Mouse (Mus musculus): ENCODE data around the gene Ifna4.
"Not testable (repeated sequence)": the region's sequence is repeated elsewhere in the genome, so short reads cannot be mapped to it uniquely, and the experiment has no call there.

The Ifna4 gene

GRCm38 (mm10) chr4:88841438-88841911 lies at the start of gene Ifna4:
Gene Ifna4 (plus strand): TSS chr4:88841861.
- no peak for DNase-seq (ENCODE audit: low spot score)

- DNase-seq (ENCODE audit: low spot score) = peak; percentile 60
Measured at GRCm38 (mm10) chr4:88793936-88794675, 47.6 kb upstream of the Ifna4 start, which contains the start of gene Gm13275. Gene Gm13275 (plus strand): TSS chr4:88794487.

DNA sequence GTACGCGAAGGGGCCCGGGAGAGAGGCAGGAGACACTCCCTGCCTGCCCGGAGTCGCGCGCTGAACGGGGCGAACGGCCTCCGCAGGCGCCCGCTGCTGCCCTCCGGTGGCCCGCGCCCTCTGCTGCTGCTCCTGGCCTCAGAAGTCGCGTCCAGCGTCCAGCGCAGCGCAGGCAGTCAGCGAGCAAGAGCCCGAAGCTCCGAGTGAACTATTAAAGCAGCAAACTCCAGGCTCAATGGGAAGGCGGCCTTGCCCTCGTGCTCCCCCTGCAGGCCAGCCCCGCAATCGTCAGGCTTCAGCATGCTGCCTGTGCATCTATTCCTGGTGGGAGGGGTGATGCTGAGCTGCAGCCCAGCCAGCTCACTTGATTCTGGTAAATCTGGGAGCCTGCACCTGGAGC lies 44.6 kb upstream of the Ifna4 start, which contains the start of gene Gm13279:
Gm13279 (plus strand) TSS at position 301 of the 400 bp plus-strand sequence.
- DNase-seq (ENCODE audit: low spot score) = not testable (repeated sequence)

DNA sequence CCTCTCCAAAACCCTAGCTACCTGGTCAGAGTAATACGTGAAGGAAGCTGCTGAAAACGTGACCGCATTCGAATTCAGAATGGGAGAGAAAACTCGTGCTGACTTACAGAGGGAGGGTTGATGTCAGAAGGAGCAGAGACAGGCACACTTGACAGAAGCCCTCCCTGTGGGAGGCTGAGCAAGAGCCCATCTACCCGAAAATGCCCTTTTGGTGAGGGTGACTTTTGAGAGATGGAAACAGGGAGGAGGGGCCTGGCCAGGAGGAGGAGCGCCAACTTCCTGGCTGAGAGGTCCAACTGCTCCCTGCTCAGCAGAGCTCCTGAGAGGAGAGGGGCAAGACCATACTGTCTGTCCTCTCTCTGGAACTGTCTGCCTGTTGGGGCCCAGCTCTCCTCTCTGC lies 42.3 kb upstream of the Ifna4 start, which contains the start of gene Gm13285:
Gm13285 (plus strand) TSS at position 301 of the 400 bp plus-strand sequence.
- DNase-seq (ENCODE audit: low spot score) = not testable (repeated sequence)

DNA sequence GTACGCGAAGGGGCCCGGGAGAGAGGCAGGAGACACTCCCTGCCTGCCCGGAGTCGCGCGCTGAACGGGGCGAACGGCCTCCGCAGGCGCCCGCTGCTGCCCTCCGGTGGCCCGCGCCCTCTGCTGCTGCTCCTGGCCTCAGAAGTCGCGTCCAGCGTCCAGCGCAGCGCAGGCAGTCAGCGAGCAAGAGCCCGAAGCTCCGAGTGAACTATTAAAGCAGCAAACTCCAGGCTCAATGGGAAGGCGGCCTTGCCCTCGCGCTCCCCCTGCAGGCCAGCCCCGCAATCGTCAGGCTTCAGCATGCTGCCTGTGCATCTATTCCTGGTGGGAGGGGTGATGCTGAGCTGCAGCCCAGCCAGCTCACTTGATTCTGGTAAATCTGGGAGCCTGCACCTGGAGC lies 38.7 kb upstream of the Ifna4 start, which contains the start of gene Gm13287:
Gm13287 (plus strand) TSS at position 301 of the 400 bp plus-strand sequence.
- not testable (repeated sequence) for DNase-seq (ENCODE audit: low spot score)

DNA sequence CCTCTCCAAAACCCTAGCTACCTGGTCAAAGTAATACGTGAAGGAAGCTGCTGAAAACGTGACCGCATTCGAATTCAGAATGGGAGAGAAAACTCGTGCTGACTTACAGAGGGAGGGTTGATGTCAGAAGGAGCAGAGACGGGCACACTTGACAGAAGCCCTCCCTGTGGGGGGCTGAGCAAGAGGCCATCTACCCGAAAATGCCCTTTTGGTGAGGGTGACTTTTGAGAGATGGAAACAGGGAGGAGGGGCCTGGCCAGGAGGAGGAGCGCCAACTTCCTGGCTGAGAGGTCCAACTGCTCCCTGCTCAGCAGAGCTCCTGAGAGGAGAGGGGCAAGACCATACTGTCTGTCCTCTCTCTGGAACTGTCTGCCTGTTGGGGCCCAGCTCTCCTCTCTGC lies 36.4 kb upstream of the Ifna4 start, which contains the start of gene Gm13288:
Gm13288 (plus strand) TSS at position 301 of the 400 bp plus-strand sequence.
- not testable (repeated sequence) for DNase-seq (ENCODE audit: low spot score)

GRCm38 (mm10) chr4:88805761-88806160 lies 35.9 kb upstream of the Ifna4 start:
- not testable (repeated sequence) for DNase-seq (ENCODE audit: low spot score)

DNA sequence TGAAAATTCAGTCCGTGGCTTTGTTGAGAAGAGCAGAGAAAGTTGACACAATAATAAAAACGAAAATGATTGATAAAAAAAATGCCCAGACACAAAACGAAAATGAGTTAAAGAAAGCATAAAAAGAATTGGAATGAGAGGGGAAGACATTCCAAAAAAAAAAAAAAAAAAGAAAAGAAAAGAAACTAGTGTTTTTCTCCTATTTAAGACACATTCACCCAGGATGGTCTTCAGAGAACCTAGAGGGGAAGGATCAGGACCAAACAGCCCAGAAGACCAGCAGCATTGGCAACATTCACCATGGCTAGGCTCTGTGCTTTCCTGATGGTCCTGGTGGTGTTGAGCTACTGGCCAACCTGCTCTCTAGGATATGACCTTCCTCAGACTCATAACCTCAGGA lies 25.7 kb upstream of the Ifna4 start, which contains the start of gene Ifna7:
Ifna7 (plus strand) TSS at position 301 of the 400 bp plus-strand sequence.
- no peak for DNase-seq (ENCODE audit: low spot score)

GRCm38 (mm10) chr4:88819659-88820058 lies 22.0 kb upstream of the Ifna4 start, which contains the start of gene Ifna11:
Gene Ifna11 (plus strand): TSS chr4:88819959.
- no peak for DNase-seq (ENCODE audit: low spot score)

DNA sequence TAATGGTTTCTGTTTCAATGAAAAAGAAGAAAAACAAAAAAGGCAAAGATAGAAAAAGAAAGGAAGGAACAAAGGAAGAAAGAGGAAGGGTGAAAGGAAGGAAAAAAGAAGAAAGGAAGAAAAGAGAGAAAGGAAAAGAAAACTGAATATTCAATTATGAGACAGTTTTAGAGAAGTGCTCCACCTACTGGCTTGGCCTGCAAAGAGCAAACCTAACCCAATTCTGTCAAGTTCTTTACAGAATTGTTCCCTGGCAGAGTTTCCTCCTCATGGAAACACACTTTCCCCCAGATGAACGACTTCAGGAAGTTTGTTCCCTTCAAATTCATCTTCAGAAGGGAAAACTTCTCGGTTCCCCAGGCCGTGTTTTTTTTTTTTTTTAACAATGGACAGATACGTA lies 18.7 kb upstream of the Ifna4 start:
- no peak for DNase-seq (ENCODE audit: low spot score)

GRCm38 (mm10) chr4:88827116-88827515 lies 14.5 kb upstream of the Ifna4 start, which contains the start of gene Ifna6:
Gene Ifna6 (plus strand): TSS chr4:88827416.
- DNase-seq (ENCODE audit: low spot score) = not testable (repeated sequence)

GRCm38 (mm10) chr4:88830523-88830922 lies 11.1 kb upstream of the Ifna4 start:
- no peak for DNase-seq (ENCODE audit: low spot score)

DNA sequence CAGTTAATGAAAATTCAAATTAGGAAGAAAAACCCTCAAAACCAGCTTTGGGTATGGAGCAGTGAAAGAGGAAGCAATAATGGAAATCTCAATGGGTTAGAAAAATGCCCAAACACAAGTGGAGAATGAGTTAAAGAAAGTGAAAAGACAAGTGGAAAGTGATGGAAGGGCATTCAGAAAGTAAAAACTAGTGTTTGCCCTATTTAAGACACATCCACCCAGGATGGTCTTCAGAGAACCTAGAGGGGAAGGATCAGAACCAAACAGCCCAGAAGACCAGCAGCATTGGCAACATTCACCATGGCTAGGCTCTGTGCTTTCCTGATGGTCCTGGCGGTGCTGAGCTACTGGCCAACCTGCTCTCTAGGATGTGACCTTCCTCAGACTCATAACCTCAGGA lies 6.4 kb upstream of the Ifna4 start, which contains the start of gene Ifna5:
Ifna5 (plus strand) TSS at position 301 of the 400 bp plus-strand sequence.
- DNase-seq (ENCODE audit: low spot score) = not testable (repeated sequence)

- no peak for DNase-seq (ENCODE audit: low spot score)
Measured at GRCm38 (mm10) chr4:88838828-88839227, 2.8 kb upstream of the Ifna4 start.

GRCm38 (mm10) chr4:88840058-88840457 lies 1.6 kb upstream of the Ifna4 start:
- no peak for DNase-seq (ENCODE audit: low spot score)

DNA sequence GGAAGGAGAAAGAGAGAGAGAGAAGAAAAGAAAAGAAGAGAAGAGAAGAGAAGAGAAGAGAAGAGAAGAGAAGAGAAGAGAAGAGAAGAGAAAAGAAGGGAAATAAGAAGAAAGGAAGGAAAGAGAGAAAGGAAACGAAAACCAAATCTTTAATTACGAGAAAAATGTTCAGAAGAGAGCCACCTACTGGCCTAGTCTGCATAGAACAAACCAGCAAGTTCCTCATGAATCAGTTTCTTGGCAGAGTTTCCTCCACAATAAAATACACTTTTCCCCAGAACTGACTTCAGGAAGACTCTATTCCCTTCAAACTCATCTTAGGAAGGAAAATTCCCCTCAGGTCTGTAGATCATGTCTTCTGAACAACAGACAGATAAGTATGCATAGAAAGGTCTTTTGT lies 3.7 kb downstream of the Ifna4 start:
- no peak for DNase-seq (ENCODE audit: low spot score)

DNA sequence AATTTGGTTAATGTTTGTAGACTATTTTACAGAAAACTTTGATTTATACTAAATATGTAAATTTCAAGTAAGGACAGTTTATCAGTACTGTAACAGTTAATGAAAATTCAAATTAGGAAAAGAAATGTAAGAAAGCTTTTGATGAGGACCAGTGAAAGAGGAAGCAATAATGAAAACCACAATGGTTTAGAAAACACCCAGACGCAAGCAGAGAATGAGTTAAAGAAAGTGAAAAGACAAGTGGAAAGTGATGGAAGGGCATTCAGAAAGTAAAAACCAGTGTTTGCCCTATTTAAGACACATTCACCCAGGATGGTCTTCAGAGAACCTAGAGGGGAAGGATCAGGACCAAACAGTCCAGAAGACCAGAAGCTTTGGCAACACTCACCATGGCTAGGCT lies 8.0 kb downstream of the Ifna4 start, which contains the start of gene Ifna1:
Ifna1 (plus strand) TSS at position 390 of the 400 bp plus-strand sequence.
- DNase-seq (ENCODE audit: low spot score) = no peak

- DNase-seq (ENCODE audit: low spot score) = no peak
Measured at GRCm38 (mm10) chr4:88851026-88851763, 9.5 kb downstream of the Ifna4 start.

DNA sequence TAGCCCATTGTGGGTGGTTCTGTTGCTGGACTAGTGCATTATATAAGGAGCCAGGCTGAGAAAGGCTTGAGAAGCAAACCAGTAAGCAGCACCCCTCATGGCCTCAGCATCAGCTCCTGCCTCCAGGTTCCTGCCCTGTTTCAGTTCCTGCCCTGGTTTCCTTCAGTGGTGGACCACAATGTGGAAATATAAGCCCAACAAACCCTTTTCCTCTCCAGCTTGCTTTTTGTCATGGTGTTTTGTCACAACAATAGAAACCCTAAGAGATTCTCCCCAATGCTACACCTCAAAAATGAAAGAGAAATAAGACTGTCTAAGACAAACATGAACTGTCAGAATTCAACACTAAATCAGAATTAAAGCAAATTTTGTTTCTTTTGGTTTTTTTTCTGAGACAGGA lies 17.6 kb downstream of the Ifna4 start:
- DNase-seq (ENCODE audit: low spot score) = no peak

- DNase-seq (ENCODE audit: low spot score) = no peak
Measured at GRCm38 (mm10) chr4:88863309-88863708, 21.6 kb downstream of the Ifna4 start.

DNA sequence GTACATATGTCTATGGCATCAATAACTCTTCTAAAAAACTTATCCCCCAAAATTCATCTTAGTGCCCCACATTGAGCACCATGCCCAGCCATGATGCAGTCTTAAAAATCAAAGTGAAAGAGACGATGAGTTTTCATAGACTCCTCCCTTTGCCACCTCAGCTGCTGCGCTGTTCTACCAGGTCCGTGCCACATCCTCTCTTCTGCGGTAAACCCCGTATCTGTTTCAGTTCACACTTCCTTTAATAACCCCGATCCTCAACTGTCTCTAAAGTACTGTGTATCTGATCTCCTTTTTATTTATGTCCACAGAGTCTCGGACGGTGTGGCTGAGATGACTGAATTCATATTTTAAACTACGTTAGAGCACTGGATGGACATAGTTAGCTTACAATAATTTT lies 22.9 kb downstream of the Ifna4 start:
- DNase-seq (ENCODE audit: low spot score) = no peak

GRCm38 (mm10) chr4:88865011-88865569 lies 23.4 kb downstream of the Ifna4 start:
- DNase-seq (ENCODE audit: low spot score) = no peak
